Mouse (Mus musculus) small intestine, adult 2 months (tissue): ENCODE measurements around the gene Gm49393.
"Not testable (repeated sequence)": the region's sequence is repeated elsewhere in the genome, so short reads cannot be mapped to it uniquely, and the experiment has no call there.

Source experiments
- CTCF ChIP-seq: fragments of 200-500 bp; IDR thresholded peaks from 2 replicates; pipeline ENCODE4 v1.5.1; 2012; ENCODE audit warnings: low read depth, mild to moderate bottlenecking, control low read depth, inconsistent platforms, low read length, moderate library complexity, mixed read lengths; ENCODE audit not compliant: insufficient replicate concordance, insufficient read length; ENCODE audit errors: extremely low read depth
- POLR2A ChIP-seq: fragments of 200-500 bp; IDR thresholded peaks from 2 replicates; pipeline ENCODE4 v1.6.1; 2012; ENCODE audit warnings: low read depth, mild to moderate bottlenecking, control low read depth, inconsistent platforms, low read length, moderate library complexity

DNA sequence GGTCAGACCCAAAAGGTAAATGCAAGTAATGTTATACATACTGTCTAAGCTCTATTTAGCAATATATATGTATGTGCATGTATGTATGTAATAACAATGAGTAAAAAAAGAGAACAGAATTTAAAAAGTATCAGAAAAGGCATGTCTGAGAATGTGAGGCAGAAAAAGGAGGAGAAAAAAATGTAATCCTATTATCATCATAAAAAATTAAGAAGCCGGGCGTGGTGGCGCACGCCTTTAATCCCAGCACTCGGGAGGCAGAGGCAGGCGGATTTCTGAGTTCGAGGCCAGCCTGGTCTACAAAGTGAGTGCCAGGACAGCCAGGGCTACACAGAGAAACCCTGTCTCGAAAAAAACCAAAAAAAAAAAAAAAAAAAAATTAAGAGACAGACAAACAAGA lies 38.6 kb downstream of the Gm49393 start, which contains the start of gene Gm49392:
- not testable (repeated sequence) for TF ChIP-seq POLR2A, CTCF
